Mouse (Mus musculus): Measurements from ENCODE around the gene Casp12. TPM values are rescaled to one million over a fixed set of nuclear protein-coding genes. Genes with fewer than 3 reads are reported as not detected.

The Casp12 gene
- total and polyA plus RNA-seq, 3 experiments: 0.34 TPM; not detected in 2

Other genes starting within 250 kb of the Casp12 start
- gene Casp1, start 46.9 kb upstream of the Casp12 start, total RNA-seq (2012; rRNA removed): 66.0 and 66.6 TPM in 2 replicates
- gene Casp1, start 46.9 kb upstream of the Casp12 start, total RNA-seq (2014; rRNA removed): 138 and 171 TPM in 2 replicates
- 90.3 and 110 TPM in 2 replicates for gene Casp1, start 46.9 kb upstream of the Casp12 start, polyA plus RNA-seq (2012; ENCODE audit: insufficient read length, low read depth)
- gene Casp4, start 36.6 kb upstream of the Casp12 start, total RNA-seq (2012; rRNA removed): 91.1 and 113 TPM in 2 replicates
- gene Casp4, start 36.6 kb upstream of the Casp12 start, total RNA-seq (2014; rRNA removed): 182 and 201 TPM in 2 replicates
- 83.7 and 88.2 TPM in 2 replicates for gene Casp4, start 36.6 kb upstream of the Casp12 start, polyA plus RNA-seq (2012; ENCODE audit: insufficient read length, low read depth)